28 mouse cellular contexts compared by ENCODE assay signal in genomic region chr14:27811649-27812048, GRCm38 (mm10).
DNase-seq lines count a peak whose midpoint lies in the region; ATAC-seq and TF ChIP-seq lines count a peak whose summit lies in the region.
"Had no signal": no experiment of that assay in that cellular context is flagged by ENCODE, and none has a peak within 500 bp of the region (broad histone marks: within the 10 kb centered on the region; RNA-seq: fewer than 3 reads in every experiment).

No protein-coding gene starts in this region.

- H3K9me3 ChIP-seq in heart, embryonic 11.5 days (replicated peaks; ENCODE audit: control insufficient read depth, low read length), result no peaks in the 10 kb centered on the region
- no peaks in the 10 kb centered on the region for H3K9me3 ChIP-seq in lung, postnatal 0 days (ENCODE audit: low read length)
- no peaks in the 10 kb centered on the region for H3K9me3 ChIP-seq in stomach, postnatal 0 days (ENCODE audit: control insufficient read depth, low read length)
- H3K9me3 ChIP-seq: heart, embryonic 13.5 days; hindbrain, embryonic 12.5 days; intestine, embryonic 15.5 days; limb, embryonic 13.5 days; liver, embryonic 13.5 days; midbrain, embryonic 13.5 days; neural tube, embryonic 13.5 days had no signal

- WGBS in heart, embryonic 11.5 days (ENCODE audit: insufficient replicate concordance), result 84% methylated on average over 3 of the region's 3 CpGs
- WGBS in lung, postnatal 0 days, result 76% methylated on average over 3 of the region's 3 CpGs
- WGBS in stomach, postnatal 0 days, result 82% methylated on average over 3 of the region's 3 CpGs

- no peak for ATAC-seq in heart, embryonic 11.5 days (replicated peaks; ENCODE audit: insufficient number of reproducible peaks, low FRiP score, low TSS enrichment)
- 0 out of 2 replicates have a peak, but pooled peaks have one; percentile 19 for ATAC-seq in lung, postnatal 0 days
- ATAC-seq in stomach, postnatal 0 days (ENCODE audit: low FRiP score, low TSS enrichment), result peak; percentile 87; the same call in 1 of the 2 replicates
- ATAC-seq: forebrain, embryonic 16.5 days; hindbrain, postnatal 0 days; intestine, embryonic 15.5 days; midbrain, embryonic 13.5 days had no signal

- H3K4me1 ChIP-seq in heart, embryonic 11.5 days (ENCODE audit: control insufficient read depth, insufficient read depth, low read length), result peaks cover 3% of the 10 kb centered on the region; the same call in 1 of the 2 replicates
- H3K4me1 ChIP-seq in lung, postnatal 0 days (ENCODE audit: insufficient read depth, low read depth, low read length), result no peaks in the 10 kb centered on the region
- H3K4me1 ChIP-seq in stomach, postnatal 0 days (replicated peaks; ENCODE audit: control insufficient read depth, insufficient read depth), result no peaks in the 10 kb centered on the region
- H3K4me1 ChIP-seq: intestine, embryonic 15.5 days; liver, embryonic 13.5 days had no signal

- H3K27ac ChIP-seq in heart, embryonic 11.5 days (ENCODE audit: low read depth, low read length), result no peak overlapping the region
- peak overlapping the region; percentile 87 for H3K27ac ChIP-seq in layer of hippocampus, adult 2 months
- no peak overlapping the region for H3K27ac ChIP-seq in lung, postnatal 0 days (ENCODE audit: low read length)
- no peak overlapping the region for H3K27ac ChIP-seq in stomach, postnatal 0 days (replicated peaks)
- H3K27ac ChIP-seq: gastrocnemius, adult 2 months; heart, embryonic 13.5 days; hindbrain, embryonic 12.5 days; hindbrain, postnatal 0 days; intestine, embryonic 15.5 days; limb, embryonic 13.5 days; liver, embryonic 13.5 days; midbrain, embryonic 13.5 days; neural tube, embryonic 13.5 days had no signal

- H3K4me3 ChIP-seq in heart, embryonic 11.5 days (ENCODE audit: low read depth, low read length), result no peak overlapping the region
- H3K4me3 ChIP-seq in layer of hippocampus, adult 2 months, result no peak overlapping the region
- H3K4me3 ChIP-seq in lung, postnatal 0 days (ENCODE audit: low read depth, low read length), result no peak overlapping the region
- H3K4me3 ChIP-seq in stomach, postnatal 0 days (ENCODE audit: low read depth, low read length), result no peak overlapping the region
- H3K4me3 ChIP-seq: erythroblast, embryonic 14.5 days; gastrocnemius, adult 2 months; heart, embryonic 13.5 days; hindbrain, embryonic 12.5 days; intestine, embryonic 15.5 days; limb, embryonic 13.5 days; liver, embryonic 13.5 days; midbrain, embryonic 13.5 days; neural tube, embryonic 13.5 days had no signal

- H3K4me2 ChIP-seq in heart, embryonic 11.5 days, result no peak overlapping the region
- H3K4me2 ChIP-seq in lung, postnatal 0 days (replicated peaks; ENCODE audit: low read depth, low read length), result no peak overlapping the region
- no peak overlapping the region for H3K4me2 ChIP-seq in stomach, postnatal 0 days (replicated peaks; ENCODE audit: low read depth)
- H3K4me2 ChIP-seq: heart, embryonic 13.5 days; hindbrain, embryonic 12.5 days; intestine, embryonic 15.5 days; limb, embryonic 13.5 days; liver, embryonic 13.5 days; midbrain, embryonic 13.5 days; neural tube, embryonic 13.5 days had no signal

- no peak for TF ChIP-seq EP300 in lung, postnatal 0 days (IDR thresholded peaks at IDR 0.05)
- no peak for TF ChIP-seq EP300 in stomach, postnatal 0 days (optimal IDR thresholded peaks at IDR 0.05)

- H3K9ac ChIP-seq in heart, embryonic 11.5 days (ENCODE audit: low read depth, low read length), result no peak overlapping the region
- no peak overlapping the region for H3K9ac ChIP-seq in lung, postnatal 0 days (replicated peaks; ENCODE audit: low read depth)
- H3K9ac ChIP-seq in stomach, postnatal 0 days (ENCODE audit: low read length), result no peak overlapping the region
- H3K9ac ChIP-seq: heart, embryonic 13.5 days; hindbrain, embryonic 12.5 days; intestine, embryonic 15.5 days; limb, embryonic 13.5 days; liver, embryonic 13.5 days; midbrain, embryonic 13.5 days; neural tube, embryonic 13.5 days had no signal

- TF ChIP-seq CTCF in layer of hippocampus, adult 2 months (conservative IDR thresholded peaks at IDR 0.05), result no peak
- no peak for TF ChIP-seq CTCF in lung, postnatal 0 days (IDR thresholded peaks at IDR 0.05)
- no peak for TF ChIP-seq CTCF in stomach, postnatal 0 days (IDR thresholded peaks at IDR 0.05; ENCODE audit: low read depth)

- no peaks in the 10 kb centered on the region for H3K36me3 ChIP-seq in heart, embryonic 11.5 days (ENCODE audit: control insufficient read depth, insufficient read depth, low read length)
- no peaks in the 10 kb centered on the region for H3K36me3 ChIP-seq in lung, postnatal 0 days (ENCODE audit: insufficient read depth, low read length)
- no peaks in the 10 kb centered on the region for H3K36me3 ChIP-seq in stomach, postnatal 0 days (ENCODE audit: control insufficient read depth, insufficient read depth, low read length)
- H3K36me3 ChIP-seq: heart, embryonic 13.5 days; hindbrain, embryonic 12.5 days; intestine, embryonic 15.5 days; limb, embryonic 13.5 days; liver, embryonic 13.5 days; midbrain, embryonic 13.5 days; neural tube, embryonic 13.5 days had no signal

- no peaks in the 10 kb centered on the region for H3K27me3 ChIP-seq in heart, embryonic 11.5 days (ENCODE audit: control insufficient read depth, insufficient read depth, low read length)
- no peaks in the 10 kb centered on the region for H3K27me3 ChIP-seq in lung, postnatal 0 days (replicated peaks; ENCODE audit: insufficient read depth, low read length)
- H3K27me3 ChIP-seq in stomach, postnatal 0 days (ENCODE audit: control insufficient read depth, insufficient read depth, low read length), result no peaks in the 10 kb centered on the region
- H3K27me3 ChIP-seq: heart, embryonic 13.5 days; hindbrain, embryonic 12.5 days; intestine, embryonic 15.5 days; liver, embryonic 13.5 days; neural tube, embryonic 13.5 days had no signal

- peak; percentile 19 for DNase-seq in heart, adult 8-10 months (ENCODE audit: low spot score)
- no peak for DNase-seq in layer of hippocampus, adult 2 months (ENCODE audit: low spot score in 2 of 2)
- no peak for DNase-seq in layer of hippocampus, adult 8-10 months (ENCODE audit: low spot score in 2 of 2)
- peak; percentile 20 for DNase-seq in lung, postnatal 0 days (ENCODE audit: low spot score)
- DNase-seq in lung, postnatal 25 days (ENCODE audit: low spot score), result no peak
- DNase-seq in stomach, postnatal 0 days (ENCODE audit: low spot score), result peak; percentile 35
- DNase-seq: adrenal gland, postnatal 25 days; B cell, adult 2 months; cerebellum, adult 11-12 months; cerebellum, adult 9-11 months; embryo, embryonic 11 days; gastrocnemius, adult 2 months; gastrocnemius, postnatal 36 days; kidney, postnatal 25 days; liver, embryonic 13.5 days; lung, adult 18-20 months; right cerebral cortex, postnatal 4 days; thymus, postnatal 4 days had no signal

Comparison
In these comparisons a context has a peak if more than half of its experiments do, and no peak if none do; other contexts are left out.
1. DNase-seq: peak in heart, adult 8-10 months (single experiment), lung, postnatal 0 days (single experiment) and stomach, postnatal 0 days (single experiment); none in layer of hippocampus, adult 2 months (0 of 2), layer of hippocampus, adult 8-10 months (0 of 2) and lung, postnatal 25 days (single experiment).